Mouse (Mus musculus) forebrain, embryonic 15.5 days (tissue): ENCODE results near the gene Wdr24. TPM values are rescaled to one million over a fixed set of nuclear protein-coding genes. Genes with fewer than 3 reads are reported as not detected.

ENCODE experiments used
- ATAC-seq: fragments of 200-750 bp; cut with Nextera tagmentation; replicated peaks from 2 replicates; pipeline ENCODE4 v1.8.0; 2017; ENCODE audit warnings: mild to moderate bottlenecking, moderate TSS enrichment, moderate library complexity
- H3K27ac ChIP-seq: fragments of 300-500 bp; sonication (generic); replicated peaks from 2 replicates; pipeline ENCODE4 v1.5.1; 2015; ENCODE audit warnings: mild to moderate bottlenecking, inconsistent platforms
- H3K27me3 ChIP-seq: fragments of 300-500 bp; sonication (generic); 2 replicates; pipeline ENCODE4 v1.6.1; 2015; ENCODE audit warnings: inconsistent platforms
- H3K36me3 ChIP-seq: fragments of 300-500 bp; sonication (generic); 2 replicates; pipeline ENCODE4 v1.6.1; 2015; ENCODE audit warnings: mild to moderate bottlenecking, inconsistent platforms
- H3K4me1 ChIP-seq: fragments of 300-500 bp; sonication (generic); 2 replicates; pipeline ENCODE4 v1.6.1; 2015; ENCODE audit warnings: inconsistent platforms
- H3K4me2 ChIP-seq: fragments of 300-500 bp; sonication (generic); replicated peaks from 2 replicates; pipeline ENCODE4 v1.6.1; 2015; ENCODE audit warnings: mild to moderate bottlenecking, inconsistent platforms
- H3K4me3 ChIP-seq: fragments of 300-500 bp; sonication (generic); 2 replicates; pipeline ENCODE4 v1.5.1; 2015; ENCODE audit warnings: mild to moderate bottlenecking, inconsistent platforms
- H3K9ac ChIP-seq: fragments of 300-500 bp; sonication (generic); replicated peaks from 2 replicates; pipeline ENCODE4 v1.6.1; 2015; ENCODE audit warnings: mild to moderate bottlenecking, inconsistent platforms
- H3K9me3 ChIP-seq: fragments of 300-500 bp; sonication (generic); 2 replicates; pipeline ENCODE4 v1.6.1; 2016; ENCODE audit warnings: inconsistent platforms
- WGBS: fragments of 180-500 bp; shearing (Covaris S2); methylation state at CpG from one replicate; pipeline ENCODE4 v1.1.7; 2015; ENCODE audit warnings: mixed read lengths; 5-methylcytosine and 5-hydroxymethylcytosine counted together
- polyA plus RNA-seq: library from polyadenylated mRNA; unstranded; fragments of >200 nt; fragmentation: Nextera tagmentation; extraction: Ambion mirVana; gene quantifications from 2 replicates; pipeline ENCODE4 v1.2.1, GENCODE M21; 2015

Gene Wdr24
- polyA plus RNA-seq, 1 experiment from 2014 or later: 34.2 TPM

DNA sequence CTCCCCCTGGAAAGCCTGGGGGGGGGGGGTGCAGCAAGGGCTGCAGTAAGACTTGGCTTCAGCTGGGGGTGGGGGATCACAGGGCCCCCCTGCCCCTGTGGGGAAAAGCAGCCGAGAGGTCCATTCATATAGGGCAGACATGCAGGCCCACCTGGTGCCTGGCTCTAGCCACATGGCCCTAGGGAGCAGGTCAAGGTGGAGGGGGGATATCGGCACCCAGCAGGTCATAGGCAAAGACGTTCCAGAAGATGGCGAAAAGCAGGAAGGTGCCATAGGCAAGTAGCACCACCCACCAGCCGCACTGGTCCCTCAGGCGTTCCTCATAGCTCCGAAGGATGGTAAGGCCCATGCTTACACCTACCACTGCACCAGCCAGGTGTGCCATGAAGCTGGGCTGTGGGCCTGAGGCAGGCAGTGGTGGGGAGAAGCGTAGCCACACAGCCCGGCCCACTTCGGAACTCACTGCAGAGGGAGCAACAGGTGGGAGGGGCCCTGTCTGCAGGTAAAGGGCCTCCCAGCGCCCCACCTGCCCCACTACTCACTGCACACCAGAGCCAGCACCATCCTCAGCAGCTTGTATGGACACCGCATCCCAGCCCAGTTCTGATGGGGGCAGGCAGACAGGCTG, 11.3 kb downstream of the Wdr24 start:
- 88% methylated on average over 12 of the region's 12 CpGs for WGBS
- no peaks in the 10 kb centered on the region for H3K27me3 ChIP-seq
- peaks cover 31% of the 10 kb centered on the region for H3K36me3 ChIP-seq
- ATAC-seq: no peak
- no peaks in the 10 kb centered on the region for H3K9me3 ChIP-seq
- peak overlapping the region; percentile 68; the same call in 1 of the 2 replicates for H3K9ac ChIP-seq
- no peak overlapping the region for H3K27ac ChIP-seq
- H3K4me1 ChIP-seq: peaks cover 78% of the 10 kb centered on the region
- peak overlapping the region; percentile 55 for H3K4me3 ChIP-seq
- peak overlapping the region; percentile 87 for H3K4me2 ChIP-seq

DNA sequence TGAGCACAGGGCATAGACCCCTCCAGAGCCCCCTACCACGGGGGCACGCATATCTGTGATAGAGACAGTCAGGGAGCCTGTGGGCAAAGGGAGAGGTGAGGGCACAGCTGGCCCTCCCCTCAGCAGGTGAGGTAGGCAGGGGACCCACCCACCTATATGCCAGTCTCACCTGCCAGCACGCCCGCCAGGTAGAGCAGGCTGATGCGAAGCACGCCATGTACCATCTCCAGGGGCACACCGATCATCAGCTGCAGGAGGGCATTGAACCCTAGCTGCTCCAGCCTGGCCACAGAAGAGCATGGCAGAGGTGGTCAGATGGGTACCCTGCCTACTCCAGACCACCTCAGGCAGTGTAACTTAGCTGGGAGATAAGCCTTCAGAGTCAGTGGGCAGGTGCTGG, 11.9 kb downstream of the Wdr24 start:
- peaks cover 72% of the 10 kb centered on the region for H3K4me1 ChIP-seq
- H3K9ac ChIP-seq: no peak overlapping the region
- no peaks in the 10 kb centered on the region for H3K9me3 ChIP-seq
- 95% methylated on average over 7 of the region's 7 CpGs for WGBS
- no peak overlapping the region for H3K27ac ChIP-seq
- H3K4me3 ChIP-seq: peak overlapping the region; percentile 55; the same call in 1 of the 2 replicates
- no peak for ATAC-seq
- peaks cover 30% of the 10 kb centered on the region for H3K36me3 ChIP-seq
- H3K27me3 ChIP-seq: no peaks in the 10 kb centered on the region
- no peak overlapping the region for H3K4me2 ChIP-seq

DNA sequence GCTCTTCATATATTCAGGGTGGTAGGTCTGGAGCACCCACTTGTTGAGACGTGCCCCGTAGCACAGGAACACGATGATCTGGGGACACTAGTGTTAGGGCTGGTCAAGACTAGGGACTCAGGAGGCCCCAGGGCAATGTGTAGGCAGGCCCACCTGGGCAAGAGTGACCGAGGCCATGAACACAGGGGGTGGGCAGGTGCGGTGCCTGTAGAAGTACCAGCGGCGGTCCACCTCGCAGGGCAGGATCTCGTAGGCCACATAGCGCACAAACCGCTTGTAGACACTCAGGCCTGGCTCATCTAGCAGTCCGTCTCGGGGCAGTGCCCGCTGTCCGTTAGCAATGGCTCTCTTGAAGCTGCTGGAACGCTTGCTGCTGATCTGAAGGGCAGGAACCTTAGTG, 12.4 kb downstream of the Wdr24 start:
- H3K4me2 ChIP-seq: peak overlapping the region; percentile 81
- peak overlapping the region; percentile 80; the same call in 1 of the 2 replicates for H3K27ac ChIP-seq
- no peaks in the 10 kb centered on the region for H3K9me3 ChIP-seq
- WGBS: 94% methylated on average over 16 of the region's 16 CpGs
- peaks cover 67% of the 10 kb centered on the region for H3K4me1 ChIP-seq
- no peak for ATAC-seq
- H3K9ac ChIP-seq: no peak overlapping the region
- H3K36me3 ChIP-seq: peaks cover 30% of the 10 kb centered on the region
- H3K27me3 ChIP-seq: no peaks in the 10 kb centered on the region
- H3K4me3 ChIP-seq: peak overlapping the region; percentile 51; the same call in 1 of the 2 replicates

DNA sequence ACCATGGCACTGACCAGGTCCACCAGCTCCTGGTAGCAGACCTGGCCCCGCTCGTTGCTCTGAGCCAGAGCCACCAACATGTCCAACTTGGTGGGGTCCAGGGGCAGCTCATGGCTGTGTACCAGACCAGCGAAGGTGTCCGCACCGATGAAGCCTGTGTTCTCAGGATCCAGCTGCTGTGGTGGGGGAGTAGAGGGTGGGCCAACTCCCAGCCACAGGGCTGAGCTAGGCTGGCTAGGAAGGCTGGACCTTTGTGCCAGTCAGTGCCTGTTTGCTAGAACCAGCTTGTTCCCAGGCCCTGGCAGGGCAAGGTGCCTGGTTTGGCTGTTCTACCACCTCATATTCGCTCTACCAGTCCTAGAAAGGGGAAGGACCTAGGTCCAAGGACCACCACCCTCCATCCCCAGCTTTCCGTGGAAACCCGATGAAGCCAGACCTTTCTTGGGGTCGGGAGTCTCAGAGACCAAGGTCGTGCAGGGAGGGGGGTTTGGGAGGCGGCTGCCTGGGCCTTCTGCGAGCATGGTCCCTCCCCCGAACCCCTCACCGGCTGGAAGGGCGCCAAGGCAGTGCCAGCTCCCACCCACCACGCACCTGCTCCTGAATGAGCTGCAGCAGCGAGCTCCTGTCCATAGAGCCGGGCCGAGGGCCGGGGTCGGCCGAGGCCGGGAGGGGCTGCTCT, 13.1 kb downstream of the Wdr24 start:
- Histone ChIP-seq H3K4me1 (peaks cover 59% of the 10 kb centered on the region), H3K9me3 (no peaks in the 10 kb centered on the region), H3K4me2 (peak overlapping the region; percentile 81), H3K27ac (peak overlapping the region; percentile 80), H3K9ac (peak overlapping the region; percentile 75), H3K36me3 (peaks cover 30% of the 10 kb centered on the region), H3K4me3 (peak overlapping the region; percentile 51), H3K27me3 (no peaks in the 10 kb centered on the region)
- WGBS: 21% methylated on average over 23 of the region's 23 CpGs
- ATAC-seq: no peak

DNA sequence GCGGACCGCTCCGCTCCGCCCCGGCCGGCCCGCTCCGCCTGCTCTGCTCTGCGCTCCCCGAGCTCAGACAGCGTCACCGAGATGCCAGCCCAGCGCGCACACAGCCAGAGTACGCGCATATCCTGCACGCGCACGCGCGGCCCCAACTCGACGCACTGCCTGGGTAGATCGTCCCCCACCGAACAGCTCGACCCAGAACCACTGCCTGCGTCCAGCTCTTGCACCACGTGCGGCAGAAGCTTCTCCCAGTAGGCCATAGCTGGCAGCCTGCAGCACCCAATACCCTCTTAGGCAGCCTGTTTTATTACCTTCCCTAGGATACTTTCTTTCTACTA, 13.6 kb downstream of the Wdr24 start, which contains the start of gene Rhbdl1:
Gene Rhbdl1 (minus strand): TSS at position 220 of the 335 bp plus-strand sequence.
- ATAC-seq: peak; percentile 29
- H3K4me1 ChIP-seq: peaks cover 54% of the 10 kb centered on the region
- WGBS: under 1% methylated on average over 29 of the region's 29 CpGs

DNA sequence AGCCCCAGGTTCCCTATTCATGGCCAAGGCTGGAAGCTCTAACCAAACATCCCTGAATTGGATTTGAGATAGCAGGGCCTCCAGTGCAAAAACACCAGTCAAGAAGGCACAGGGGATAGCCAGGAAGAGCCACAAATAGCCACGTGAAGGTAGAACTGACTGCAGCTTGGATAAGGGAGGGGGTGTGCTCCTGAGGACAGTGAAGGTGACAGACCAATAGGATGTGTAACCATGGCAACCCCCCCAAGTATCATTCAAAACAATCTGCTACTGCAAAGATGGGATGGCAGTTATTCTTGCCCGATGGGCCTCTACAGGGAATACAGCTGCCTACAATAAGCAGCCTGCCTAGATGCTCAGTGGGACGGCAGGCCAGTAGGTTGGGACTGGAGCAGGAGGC, 14.1 kb downstream of the Wdr24 start:
- Histone ChIP-seq H3K9ac (peak overlapping the region; percentile 75; the same call in 1 of the 2 replicates), H3K4me2 (peak overlapping the region; percentile 81; the same call in 1 of the 2 replicates), H3K27me3 (no peaks in the 10 kb centered on the region), H3K4me1 (peaks cover 52% of the 10 kb centered on the region), H3K9me3 (no peaks in the 10 kb centered on the region), H3K4me3 (peak overlapping the region; percentile 51; the same call in 1 of the 2 replicates), H3K36me3 (peaks cover 34% of the 10 kb centered on the region), H3K27ac (peak overlapping the region; percentile 80)
- WGBS: 12% methylated on average over 3 of the region's 3 CpGs
- ATAC-seq: no peak

More for the DNA sequence above, 13.6 kb downstream of the Wdr24 start, which contains the start of gene Rhbdl1:
- H3K36me3 ChIP-seq: peaks cover 33% of the 10 kb centered on the region
- H3K9me3 ChIP-seq: no peaks in the 10 kb centered on the region
- H3K4me3 ChIP-seq: peak within 1 kb of the TSS; percentile 51
- H3K4me2 ChIP-seq: peak within 1 kb of the TSS; percentile 81
- peak within 1 kb of the TSS; percentile 75 for H3K9ac ChIP-seq
- H3K27me3 ChIP-seq: no peaks in the 10 kb centered on the region
- H3K27ac ChIP-seq: peak within 1 kb of the TSS; percentile 80

DNA sequence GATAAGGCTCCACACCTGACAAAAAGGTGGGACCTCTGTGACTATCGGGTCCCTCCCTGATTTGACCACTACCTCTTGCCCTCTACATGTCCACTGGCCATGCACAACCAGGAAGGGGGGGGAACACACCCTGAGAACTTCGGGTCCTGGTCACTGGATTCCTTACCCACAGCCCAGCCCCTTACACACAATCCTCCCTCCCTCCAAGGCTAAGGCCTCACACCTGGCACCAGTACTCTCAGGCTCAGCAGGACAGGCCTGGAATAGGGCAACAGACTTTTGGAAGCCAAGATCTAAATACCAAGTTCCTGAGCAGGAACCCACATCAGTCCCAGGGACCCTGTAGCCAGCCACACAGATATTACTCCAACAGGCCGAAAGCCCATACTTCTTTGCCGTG, 15.5 kb downstream of the Wdr24 start:
- Histone ChIP-seq H3K36me3 (peaks cover 34% of the 10 kb centered on the region), H3K4me3 (no peak overlapping the region), H3K27ac (no peak overlapping the region), H3K4me2 (no peak overlapping the region), H3K9me3 (no peaks in the 10 kb centered on the region), H3K27me3 (no peaks in the 10 kb centered on the region), H3K9ac (no peak overlapping the region), H3K4me1 (peaks cover 56% of the 10 kb centered on the region)
- WGBS: 88% methylated on average over 4 of the region's 4 CpGs
- ATAC-seq: no peak

DNA sequence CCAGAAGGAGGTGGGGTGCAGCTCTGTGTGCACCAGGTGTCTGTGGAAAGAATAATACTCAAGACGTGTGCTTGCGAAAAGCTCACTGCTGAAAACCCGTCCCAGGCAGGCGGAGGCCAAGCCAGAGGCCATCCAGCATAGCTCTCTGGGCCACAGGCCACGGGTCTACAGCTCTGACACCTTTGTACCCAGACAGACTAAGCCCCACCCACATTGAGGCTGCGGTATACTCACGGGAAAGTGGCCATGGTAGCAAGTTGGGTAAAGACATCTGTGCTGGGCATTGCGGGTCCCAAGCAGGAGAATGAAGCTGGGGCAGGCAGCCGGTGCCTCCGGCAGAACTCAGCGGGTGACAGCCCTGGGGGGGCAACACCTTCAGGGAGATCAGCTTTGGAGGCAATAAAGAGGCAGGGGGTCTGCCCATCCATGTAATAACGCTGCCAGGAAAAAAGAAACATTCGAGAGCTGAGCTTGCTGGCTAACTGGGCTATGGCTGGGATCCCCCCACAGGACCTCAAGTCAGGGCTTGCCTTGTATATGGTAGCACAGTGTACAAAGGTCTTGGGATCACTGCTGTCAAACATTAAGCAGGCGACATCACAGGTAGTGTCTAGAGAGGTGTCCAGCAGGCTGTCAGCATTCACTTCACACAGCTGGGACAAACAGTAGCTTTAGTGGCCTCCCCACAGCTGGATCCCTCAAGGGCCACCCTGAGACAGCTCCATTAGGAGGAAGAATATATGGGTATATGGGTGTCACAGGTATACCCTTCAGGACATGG, 16.2 kb downstream of the Wdr24 start:
- 87% methylated on average over 14 of the region's 14 CpGs for WGBS
- no peak overlapping the region for H3K4me2 ChIP-seq

DNA sequence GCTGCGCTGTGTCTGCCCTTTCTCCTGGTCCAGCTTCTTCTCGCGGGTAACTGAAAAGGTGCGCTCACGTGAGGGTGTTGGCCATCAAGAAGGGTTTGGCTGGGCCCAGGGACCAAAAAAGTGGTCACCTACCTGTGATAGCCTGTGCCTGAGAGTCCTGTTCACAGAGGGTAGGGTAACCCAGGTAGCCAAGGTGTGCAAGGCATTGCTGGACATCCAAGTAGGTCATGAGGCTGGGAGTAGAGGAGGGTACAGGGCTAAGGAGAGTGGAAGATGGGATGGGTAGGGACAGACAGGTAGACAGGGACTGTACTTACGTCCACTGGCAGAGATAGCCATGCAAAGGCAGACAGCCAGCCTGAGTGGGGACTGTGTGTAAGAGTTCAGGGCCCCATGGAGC, 17.1 kb downstream of the Wdr24 start:
- Histone ChIP-seq H3K9ac (no peak overlapping the region), H3K9me3 (no peaks in the 10 kb centered on the region), H3K4me2 (no peak overlapping the region), H3K4me3 (no peak overlapping the region), H3K27me3 (no peaks in the 10 kb centered on the region), H3K27ac (no peak overlapping the region), H3K4me1 (peaks cover 48% of the 10 kb centered on the region), H3K36me3 (peaks cover 34% of the 10 kb centered on the region)
- ATAC-seq: no peak
- WGBS: 98% methylated on average over 6 of the region's 6 CpGs

More for the DNA sequence above, 16.2 kb downstream of the Wdr24 start:
- ATAC-seq: no peak
- peaks cover 51% of the 10 kb centered on the region for H3K4me1 ChIP-seq
- peaks cover 34% of the 10 kb centered on the region for H3K36me3 ChIP-seq
- H3K9me3 ChIP-seq: no peaks in the 10 kb centered on the region
- H3K27ac ChIP-seq: no peak overlapping the region
- H3K27me3 ChIP-seq: no peaks in the 10 kb centered on the region
- no peak overlapping the region for H3K4me3 ChIP-seq
- H3K9ac ChIP-seq: no peak overlapping the region

DNA sequence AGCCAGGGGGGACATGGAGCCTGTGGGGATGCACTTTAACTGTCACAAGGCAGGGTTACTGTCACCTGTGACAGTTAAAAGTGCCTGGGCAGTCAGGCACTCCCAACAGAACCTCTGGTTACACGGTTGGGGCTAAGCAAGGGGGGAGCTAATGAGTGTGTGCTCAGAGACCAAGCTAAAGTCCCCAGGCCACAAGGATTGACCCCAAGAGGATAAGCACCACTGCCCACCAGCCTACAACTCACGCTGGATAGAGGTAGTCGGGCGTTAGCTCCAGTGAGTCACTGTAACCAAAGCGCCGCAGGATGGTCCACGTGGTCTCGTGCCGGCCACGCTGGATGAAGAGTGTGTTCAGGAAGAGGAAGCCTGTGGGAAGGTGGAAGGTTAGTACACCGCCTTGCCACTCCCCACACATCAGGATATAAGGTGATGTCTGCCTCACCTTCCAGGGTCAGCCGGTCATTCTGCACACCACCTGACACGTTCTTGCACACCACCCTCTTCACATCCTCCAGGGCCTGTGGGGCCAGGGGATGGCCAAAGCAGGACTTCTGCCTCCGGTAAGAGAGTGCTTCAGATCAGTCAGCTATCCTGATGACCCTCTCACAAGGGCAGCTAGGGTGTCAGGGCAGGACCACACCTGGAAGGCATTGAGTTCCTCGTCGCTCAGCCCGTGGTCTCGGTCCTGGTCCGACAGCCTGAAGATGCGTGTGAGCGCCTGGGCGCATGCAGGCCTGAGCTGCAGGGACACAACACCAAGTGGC, 17.9 kb downstream of the Wdr24 start, which contains the start of gene Gm20683:
Gene Gm20683 (minus strand): TSS at position 647 of the 764 bp plus-strand sequence.
- WGBS: 94% methylated on average over 22 of the region's 22 CpGs
- no peak within 1 kb of the TSS for H3K4me2 ChIP-seq
- no peaks in the 10 kb centered on the region for H3K9me3 ChIP-seq
- H3K4me1 ChIP-seq: peaks cover 40% of the 10 kb centered on the region
- H3K36me3 ChIP-seq: peaks cover 34% of the 10 kb centered on the region
- H3K27ac ChIP-seq: no peak within 1 kb of the TSS
- no peak within 1 kb of the TSS for H3K4me3 ChIP-seq
- ATAC-seq: no peak
- no peak within 1 kb of the TSS for H3K9ac ChIP-seq
- H3K27me3 ChIP-seq: no peaks in the 10 kb centered on the region

DNA sequence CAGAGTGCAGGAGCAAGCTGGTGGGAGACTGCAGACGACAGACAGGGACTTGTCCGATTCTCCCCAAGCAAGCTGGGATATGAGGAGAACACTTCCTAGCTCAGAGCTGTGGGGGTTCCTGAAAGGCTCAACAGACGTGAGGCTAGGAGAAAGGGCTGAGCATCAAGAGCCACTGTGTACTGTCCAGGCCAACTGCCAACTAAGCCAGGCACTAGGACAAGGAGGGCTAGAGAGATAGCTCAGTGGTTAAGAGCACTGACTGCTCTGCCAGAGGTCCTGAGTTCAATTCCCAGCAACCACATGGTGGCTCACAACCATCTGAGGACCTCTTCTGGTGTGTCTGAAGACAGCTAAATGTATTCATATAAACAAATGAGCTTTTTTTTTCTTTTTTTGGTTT, 19.1 kb downstream of the Wdr24 start:
- Histone ChIP-seq H3K4me2 (no peak overlapping the region), H3K9ac (no peak overlapping the region), H3K9me3 (no peaks in the 10 kb centered on the region), H3K27ac (no peak overlapping the region), H3K36me3 (peaks cover 34% of the 10 kb centered on the region), H3K4me3 (no peak overlapping the region), H3K4me1 (peaks cover 28% of the 10 kb centered on the region), H3K27me3 (no peaks in the 10 kb centered on the region)
- ATAC-seq: no peak
- WGBS: 78% methylated on average over 3 of the region's 3 CpGs
